Mouse (Mus musculus) naive thymus-derived CD4-positive, alpha-beta T cell, adult 2 months (primary cell): ENCODE measurements at regions not wholly inside any gene's neighbourhood (a gene's known extent, or its start where the extent isn't known, plus 50 kb on each side); places are given as distances from the start of the nearest gene placed in this dataset.
"Not testable (repeated sequence)": the region's sequence is repeated elsewhere in the genome, so short reads cannot be mapped to it uniquely, and the experiment has no call there.

Experiments
- DNase-seq: peaks from one replicate; pipeline ENCODE4 v3.0.0-alpha.2; 2011; ENCODE audit warnings: low read depth

DNA sequence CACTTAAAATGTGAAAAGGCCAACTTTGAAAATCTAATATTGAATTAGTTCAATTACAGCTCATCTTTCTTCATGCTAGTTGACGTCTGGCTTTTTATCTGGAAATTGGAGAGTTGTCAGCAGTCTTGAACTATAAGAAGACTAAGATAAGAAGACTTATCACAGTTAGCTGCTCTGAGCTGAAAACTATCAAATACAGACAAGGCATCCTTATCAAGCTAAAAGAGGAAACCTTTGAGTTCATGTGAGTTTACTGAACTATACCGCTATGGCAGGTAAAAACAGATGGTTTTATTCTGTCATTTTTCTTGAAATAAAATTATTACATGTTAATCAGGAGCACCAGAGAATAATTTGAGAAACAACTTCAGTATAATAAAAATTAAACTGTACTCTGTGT, 735.2 kb upstream of the Marcks start:
- no peak for DNase-seq

DNA sequence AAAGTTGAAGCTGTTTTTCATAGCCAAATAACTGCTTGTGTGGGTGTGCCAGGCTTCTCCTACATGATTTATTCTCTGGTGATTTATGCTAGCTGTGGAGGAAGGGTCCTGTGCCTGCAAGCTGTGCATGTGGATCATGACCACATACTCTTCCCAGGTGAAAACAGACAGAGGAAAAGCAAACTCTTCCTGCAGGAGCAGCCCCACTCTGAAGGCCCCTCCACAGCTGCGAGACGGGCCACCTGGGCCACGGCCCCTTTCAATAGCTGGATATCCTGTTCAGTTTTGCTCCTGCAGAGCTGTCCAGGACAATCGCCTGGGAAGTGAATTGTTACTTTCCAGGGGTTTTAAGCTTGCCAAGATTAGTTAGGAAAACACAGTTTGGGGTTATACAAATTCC, 722.3 kb upstream of the Marcks start:
- DNase-seq, result no peak

DNA sequence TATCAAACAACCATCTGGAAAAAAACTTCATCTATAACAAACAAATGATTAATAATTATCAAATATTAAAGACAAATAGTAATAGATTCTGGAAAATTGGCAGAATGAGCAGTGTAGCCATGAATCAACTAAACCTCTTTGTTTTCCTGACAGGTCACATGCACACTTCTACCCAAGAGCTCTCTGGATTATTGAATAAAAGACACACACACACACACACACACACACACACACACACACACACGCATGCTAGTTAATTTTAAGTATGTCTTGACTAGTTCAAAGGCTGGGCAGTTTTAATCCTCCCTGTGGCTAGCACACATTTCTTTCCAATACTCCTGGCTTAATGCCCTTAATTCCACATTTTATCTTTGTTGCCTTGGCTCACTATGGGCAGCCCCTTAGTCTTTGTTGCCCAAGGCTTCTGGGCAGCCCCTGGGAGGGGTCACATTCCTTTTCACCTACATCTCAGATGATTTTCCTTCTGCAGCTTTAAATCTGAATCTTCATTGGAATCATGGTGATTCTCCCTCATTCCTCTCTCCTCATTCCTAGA, 710.6 kb upstream of the Marcks start:
- no peak for DNase-seq

DNA sequence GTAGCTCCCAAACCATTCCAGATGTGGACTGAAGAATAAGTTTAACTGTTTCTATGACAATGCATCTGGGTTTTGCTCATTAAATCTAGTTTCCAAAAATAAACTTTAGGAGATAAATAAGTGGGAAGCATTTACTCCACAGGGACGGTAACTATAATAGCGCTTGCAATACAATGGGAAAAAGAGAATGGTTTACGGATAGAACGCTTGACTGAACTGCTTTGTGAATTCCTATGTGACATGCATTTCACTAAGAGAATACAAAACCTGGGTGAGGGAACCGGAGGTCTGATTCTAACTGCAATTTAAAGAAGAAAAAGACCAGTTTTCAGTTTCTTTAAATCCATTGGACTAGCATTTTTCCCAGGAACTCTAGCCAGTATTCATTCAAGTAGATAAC, 704.1 kb upstream of the Marcks start:
- DNase-seq, result no peak

DNA sequence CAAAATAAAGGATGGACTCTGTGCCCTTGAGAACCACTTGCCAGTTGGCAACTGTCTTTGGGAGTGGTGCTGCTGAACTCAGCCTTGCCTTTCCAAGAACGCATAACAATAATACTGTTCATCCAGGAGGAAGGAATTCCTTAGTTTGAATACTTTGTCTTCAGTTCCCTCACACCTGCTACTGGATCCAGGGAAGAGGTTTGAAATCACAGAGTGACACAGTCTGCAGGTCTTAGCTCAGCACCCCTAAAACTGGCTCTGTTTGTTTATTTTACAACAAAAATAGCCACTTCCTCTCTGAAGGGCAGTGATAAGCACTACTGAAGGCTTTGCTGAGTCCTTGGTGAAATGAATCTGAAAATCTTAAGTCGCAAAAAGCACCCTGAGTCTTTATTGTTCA, 703.1 kb upstream of the Marcks start:
- no peak for DNase-seq

DNA sequence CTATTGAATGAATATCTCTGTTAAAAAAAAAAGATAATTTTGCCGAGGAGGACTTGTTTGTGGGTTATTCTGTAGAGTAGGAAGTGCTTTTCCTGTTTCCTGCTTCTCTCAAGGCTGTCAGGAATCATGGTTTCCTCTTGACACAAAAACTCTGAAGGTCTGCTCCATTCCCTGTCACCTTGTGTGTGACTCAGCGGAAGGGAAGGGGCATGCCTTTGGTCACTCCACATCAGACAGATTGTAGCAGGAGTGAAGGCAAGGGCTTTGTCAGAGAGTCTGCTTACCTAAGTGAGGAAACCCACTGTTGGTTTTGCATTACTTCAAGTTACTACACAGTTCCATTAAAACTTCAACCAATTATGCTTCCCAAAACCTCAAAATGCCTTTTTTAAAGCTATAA, 699.0 kb upstream of the Marcks start:
- no peak for DNase-seq

DNA sequence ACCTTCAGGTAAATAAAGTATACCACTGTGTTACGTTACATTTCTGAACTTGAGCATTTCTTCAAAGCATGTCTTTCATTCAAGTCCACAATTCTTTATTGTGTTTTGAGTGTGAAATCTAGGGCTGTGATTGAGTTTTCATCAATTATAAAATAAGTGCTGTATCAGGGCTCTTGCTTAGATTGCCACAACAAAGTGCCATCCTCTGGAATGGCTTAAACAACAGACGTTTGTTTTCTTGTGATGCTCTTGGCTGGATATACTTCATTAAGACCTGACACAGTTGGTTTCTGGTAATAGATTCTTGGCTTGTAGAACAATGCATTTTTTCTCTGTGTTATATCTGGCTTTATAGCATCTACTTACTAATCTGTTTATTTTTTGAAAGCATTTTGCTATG, 674.3 kb upstream of the Marcks start:
- DNase-seq, result no peak

DNA sequence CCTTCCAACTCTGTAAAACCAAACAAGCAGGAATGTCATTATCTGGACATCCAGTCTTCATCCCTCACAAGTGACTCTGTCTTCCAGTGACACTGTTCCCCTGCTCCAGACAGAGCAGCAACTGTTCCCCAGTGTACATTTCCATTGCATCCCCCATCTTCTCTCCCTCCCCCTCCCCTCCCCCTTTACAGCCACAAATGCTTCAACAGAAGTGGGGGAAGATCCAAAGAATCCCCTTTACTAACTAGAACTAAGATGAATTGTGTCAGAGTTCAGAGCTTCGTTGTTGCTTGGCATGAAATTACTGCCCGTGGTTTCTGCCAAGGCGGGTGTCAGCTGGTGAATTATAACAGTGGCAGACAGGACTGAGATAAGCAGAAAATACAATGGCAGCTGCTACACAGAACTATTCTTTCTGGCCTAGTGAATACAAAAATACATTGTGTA, 673.7 kb upstream of the Marcks start:
- no peak for DNase-seq

DNA sequence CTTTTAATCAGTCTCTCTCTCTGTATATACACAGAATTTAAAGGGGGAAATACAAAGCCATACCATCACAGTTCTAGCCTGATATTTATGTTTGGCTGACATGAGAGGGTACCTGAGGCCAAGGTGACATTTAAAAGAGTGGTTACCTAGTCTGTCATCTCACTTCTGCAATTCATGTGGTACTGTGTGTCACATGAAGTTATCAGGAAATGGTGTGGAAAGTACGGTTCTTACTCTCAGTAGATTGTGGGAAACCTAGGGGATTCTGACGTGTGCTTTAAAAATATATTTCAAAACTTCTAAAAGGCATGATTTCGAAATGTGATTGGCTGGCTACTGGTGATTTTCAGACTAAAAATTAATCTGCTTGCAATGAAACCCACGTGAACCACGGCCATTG, 673.1 kb upstream of the Marcks start:
- no peak for DNase-seq

DNA sequence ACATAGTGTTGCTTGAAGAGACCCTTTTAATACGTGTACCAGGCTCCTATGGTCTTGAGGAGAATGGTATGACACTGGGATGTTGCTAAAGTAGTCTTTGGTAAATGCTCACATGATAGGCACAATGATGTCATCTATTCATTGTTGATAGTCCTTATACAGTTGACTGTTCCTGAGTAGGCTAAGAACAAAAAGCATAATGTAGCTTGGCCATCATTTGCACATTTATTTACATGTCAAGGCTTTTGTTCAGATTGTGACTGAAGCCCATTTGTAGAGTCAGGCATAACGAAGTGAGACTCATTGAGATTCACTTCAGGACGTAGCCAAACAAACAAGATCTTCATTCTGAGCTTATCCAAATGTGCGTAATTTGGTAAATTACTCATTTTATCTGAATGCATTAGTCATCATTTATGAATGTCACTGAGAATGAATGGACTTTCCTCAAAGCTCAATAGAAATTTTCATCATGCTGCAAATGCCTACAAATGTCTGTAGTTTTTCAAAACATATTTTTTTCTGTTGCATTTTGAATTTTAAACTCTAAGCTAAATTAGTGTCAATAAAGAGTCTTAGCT, 664.6 kb upstream of the Marcks start:
- DNase-seq, result no peak

DNA sequence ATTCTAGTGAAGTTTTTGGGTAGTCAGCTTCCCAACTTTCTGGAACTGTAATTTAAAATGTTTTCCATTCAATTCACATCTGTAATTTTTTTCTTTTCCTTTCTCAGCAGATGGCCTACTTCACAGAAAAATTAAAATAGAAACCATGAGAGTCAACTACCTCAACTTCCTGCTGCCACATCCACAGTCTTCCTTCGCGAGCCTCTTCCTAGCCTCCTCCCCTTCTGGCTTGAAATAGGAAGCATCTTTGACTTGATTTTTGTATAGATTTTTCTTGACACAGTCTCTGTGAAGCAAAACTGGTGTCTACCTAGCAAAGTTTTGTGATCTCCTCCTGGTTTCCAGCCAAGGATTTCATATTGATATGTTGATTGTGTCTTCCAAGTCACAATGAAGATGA, 660.7 kb upstream of the Marcks start:
- DNase-seq, result no peak

DNA sequence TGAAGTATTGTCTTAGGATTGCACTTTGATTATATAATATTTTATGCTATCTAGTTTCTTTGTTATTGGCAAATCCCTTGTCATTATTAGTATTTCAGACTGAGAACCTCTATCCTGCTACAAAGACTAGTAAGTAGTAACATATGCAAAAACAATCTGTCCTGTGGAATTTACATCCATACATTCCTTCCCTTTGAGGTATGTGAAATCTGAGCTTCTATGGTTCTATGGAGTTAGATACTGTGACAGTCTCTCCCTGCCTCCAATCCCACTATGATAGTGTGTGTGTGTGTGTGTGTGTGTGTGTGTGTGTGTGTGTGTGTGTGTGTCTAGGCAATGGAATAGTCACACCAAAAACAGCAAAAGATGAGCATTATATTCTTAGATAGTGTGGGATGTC, 659.6 kb upstream of the Marcks start:
- no peak for DNase-seq

DNA sequence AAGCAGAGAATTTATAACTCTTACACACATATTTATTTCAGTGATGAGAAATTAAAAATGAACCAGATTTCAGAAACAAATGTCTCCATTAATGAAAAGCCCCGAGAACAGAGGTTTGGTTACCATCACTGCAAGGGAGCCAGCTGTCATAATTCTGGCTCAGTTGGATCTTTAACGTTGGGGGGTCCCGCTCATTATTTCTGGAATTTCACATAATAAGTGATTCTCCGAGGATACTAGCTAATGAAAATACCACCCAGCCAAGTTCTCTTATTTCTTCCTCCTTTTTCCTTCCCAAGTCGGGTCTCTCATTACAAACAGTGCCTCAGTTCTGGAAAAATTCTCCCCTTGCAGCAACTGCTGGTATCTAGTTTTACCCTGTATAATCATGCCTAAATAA, 659.0 kb upstream of the Marcks start:
- DNase-seq, result no peak

DNA sequence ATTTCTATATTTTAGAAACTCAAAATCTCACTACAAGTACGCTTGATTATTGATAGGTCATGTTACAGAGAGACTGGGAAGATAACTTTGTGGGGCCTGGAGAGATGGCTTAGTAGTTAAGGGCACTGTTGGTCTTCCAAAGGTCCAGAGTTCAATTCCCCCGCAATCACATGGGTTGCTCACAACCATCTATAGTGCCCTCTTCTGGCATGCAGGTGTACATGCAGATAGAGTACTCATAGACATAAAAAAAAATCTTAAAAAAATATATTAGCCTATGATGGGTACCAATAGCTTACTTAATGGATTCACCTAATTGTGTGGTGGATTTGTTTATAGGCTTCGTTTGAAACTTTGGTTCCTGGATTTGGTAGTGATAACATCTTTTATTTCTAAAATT, 654.2 kb upstream of the Marcks start:
- peak; percentile 17 for DNase-seq

DNA sequence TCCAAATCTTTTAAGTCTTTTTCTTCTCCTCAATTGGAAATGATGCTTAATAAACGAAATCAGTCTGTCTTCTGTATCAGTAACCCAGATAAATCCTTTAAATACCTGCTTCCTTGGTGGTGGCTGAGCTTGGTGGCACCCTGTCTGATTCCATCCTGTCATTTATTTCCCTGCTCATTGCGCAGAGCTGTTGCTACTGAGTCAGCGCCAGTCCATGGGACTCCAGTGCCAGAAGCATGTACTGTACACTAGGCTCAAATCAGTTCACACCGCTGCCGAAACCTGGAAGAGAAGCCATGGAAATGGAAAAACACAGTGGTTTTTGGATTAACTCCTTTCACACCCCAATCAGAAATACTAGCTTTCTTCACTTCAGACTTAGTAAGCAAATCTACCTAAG, 649.3 kb upstream of the Marcks start:
- no peak for DNase-seq

DNA sequence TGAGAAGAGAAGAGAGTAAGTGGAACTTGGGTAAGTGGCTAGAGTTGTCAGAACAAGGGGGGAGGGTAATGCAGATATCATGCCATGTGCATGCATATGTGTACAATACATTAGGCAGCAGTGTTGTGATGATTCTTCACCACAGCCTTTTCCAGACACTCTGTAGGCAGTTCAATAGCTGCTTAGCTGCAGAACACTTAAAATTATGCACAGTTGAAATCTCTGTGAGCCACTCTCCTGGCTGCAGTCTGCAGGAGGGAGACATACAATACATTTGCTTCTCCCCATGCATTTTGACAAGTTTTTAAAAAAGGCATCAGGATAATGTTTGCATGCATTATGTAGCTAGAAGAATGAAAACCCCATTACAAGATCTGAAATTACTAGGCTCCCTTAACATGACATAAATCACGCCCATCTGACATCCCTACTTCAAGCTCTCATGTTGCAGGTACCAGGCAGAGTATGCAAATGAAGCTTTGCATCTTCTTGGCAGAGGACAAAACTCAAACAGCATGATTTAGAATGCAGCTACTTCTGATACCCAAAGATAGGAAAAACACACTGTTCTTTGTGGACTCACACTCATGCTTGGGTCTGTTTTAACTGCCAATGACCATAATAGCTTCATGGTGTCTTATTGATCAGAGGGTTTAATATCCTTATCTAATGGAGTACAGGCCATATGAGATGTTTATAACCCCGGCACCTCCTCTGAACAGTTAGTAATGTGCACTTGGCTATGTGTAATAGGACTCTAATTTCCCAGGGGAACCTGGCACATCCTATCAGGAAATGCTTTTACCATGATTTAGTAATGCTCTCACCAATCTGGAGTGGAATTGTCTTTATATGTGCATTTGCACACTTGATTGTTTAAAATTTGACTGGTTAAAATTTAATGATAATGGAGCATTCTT, 640.9 kb upstream of the Marcks start:
- DNase-seq, result no peak

DNA sequence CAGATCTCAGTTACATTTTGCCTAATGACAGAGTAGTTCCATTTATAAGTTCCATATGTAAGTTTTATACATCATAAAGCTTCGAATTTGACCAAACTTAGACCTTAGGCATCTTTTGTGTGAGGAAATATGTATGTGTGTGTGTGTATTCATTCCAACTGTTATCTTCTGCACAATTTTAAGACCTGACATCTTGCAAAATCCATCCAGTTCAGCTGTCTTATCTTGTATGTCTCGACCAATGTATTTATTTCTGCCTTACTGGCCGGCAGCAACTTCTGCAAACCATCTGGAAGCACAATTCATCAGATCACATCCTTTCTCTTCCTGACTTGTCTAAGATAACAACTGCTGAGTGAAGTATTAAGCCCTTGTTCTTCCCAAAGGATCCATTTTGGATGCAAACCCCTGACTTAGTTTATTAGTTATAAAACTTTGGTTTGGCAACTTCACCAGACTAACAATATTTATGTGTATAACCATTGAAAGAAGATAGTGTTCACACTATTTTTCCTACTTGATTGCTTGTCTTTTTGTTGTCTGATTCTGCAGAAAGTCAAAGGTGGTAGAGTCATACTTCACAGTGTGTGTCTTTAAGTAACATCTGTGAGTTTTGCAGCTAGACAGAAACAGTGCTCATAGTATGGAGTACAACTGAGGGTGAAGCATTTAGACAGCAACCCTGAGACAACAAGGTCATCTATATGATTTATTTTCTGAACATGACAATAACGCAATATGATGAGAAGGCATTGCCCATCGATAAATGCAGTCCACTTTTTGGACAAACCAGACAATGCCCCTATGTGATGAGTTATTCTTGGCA, 622.0 kb upstream of the Marcks start:
- DNase-seq, result no peak

DNA sequence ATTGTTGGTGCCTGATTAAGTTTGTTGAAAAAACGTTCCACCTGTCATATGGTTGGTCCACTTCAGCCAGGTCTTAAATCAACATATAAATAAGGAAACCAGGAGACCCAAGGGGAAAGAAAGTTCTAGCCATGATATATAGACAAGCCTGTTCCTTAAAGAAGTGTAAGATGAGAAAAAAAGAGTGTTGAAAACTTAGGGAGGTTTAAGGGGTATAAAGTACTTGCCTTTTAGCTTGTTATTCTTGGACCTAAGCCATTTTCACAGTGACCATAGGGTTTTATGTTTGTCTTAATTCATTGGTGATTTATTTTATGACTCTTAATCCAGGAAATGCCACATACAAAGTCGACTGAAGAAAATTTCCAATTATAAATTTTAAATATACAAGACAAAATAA, 602.9 kb upstream of the Marcks start:
- DNase-seq, result no peak

DNA sequence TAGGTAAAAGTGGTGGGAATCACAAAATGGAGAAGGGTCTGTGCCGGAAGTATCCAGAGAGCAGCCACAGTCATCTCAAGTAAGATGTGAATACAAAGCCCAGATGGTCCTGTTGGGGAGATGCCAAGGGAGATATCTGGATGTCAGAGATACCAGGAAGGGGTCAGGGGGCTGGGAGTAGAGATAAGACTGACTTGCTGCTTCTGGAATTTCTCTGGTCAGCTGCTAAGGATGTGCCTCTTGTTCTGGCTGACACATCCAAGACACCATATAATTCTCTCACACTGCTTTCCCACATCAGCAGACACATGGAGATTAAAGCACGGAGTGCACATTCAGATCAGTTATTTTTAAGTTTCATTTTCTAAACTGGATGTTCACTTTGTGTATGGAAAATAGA, 600.3 kb upstream of the Marcks start:
- DNase-seq, result no peak

DNA sequence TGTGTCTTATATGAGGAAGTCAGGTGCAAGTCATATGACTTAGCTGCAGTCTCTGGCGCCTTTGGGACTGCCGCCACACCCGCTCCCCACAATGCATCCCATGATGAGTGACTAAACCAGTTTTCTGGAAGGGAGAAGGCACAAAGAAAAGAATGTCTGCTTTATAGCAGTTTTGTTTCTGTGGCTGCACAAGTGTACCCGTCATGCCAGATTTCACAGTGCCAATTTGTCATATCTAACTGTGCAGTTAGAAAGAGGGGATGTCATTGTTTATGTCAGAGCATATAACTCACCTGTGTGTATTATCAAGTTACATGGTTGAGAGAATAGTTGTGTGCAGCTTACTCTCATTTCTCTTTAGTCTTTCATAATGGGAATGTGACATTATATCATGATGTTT, 586.9 kb upstream of the Marcks start:
- DNase-seq, result no peak

DNA sequence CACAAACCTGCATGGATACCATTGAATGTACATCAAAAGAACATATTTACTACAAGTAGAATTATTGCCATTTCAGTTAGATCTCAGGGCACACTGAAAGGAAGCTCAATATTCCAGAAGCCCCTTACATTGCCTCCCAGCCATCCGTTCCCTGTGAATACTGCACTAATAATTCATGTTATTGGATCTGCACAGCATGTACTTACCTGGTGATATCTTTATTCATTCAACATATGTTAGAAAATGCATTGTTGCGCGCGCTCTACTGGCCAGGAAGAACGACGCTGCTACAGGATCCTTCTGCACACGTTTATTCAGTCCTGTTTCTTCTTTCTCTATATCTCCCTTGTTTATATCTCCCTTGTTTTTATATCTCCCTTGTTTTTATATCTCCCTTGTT, 586.3 kb upstream of the Marcks start:
- DNase-seq, result not testable (repeated sequence)

DNA sequence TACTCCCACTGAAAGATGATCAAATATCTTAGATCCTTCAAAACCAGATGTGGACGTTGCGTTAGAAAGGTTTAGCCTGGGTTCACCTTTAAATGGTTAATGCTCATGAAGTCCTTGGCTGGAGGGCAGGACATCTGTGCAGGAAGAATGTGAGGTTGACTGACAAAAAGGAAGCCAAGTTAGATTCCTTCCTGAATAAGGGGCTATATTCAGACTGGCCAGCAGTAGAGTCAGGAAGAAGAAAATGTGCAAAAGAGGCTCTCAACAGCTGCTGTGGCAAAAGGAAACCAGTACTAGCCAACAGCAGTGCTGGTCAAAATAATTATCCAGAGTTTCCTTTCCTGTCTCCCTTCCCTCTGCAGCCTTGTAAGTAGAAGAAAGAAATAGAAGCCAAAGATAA, 582.0 kb upstream of the Marcks start:
- DNase-seq, result no peak

DNA sequence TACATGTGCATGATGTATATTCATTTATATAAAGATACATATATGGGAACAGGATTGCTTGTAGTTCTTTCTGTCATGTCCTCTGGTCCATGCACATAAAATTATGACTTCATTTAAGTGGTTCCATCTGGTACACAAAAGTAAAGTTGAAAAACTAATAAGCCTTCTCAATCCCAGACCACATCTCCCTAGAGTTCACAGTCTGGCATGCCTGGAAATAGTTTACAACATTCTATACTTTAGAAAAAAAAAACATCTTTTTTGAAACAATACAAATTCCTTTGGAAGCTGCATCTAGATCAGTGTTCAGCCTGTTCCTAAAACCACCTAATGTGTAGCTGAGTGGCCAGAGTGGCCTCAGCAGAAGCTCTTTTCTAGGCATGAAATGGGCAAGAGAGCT, 578.2 kb upstream of the Marcks start:
- no peak for DNase-seq
